Mouse (Mus musculus) midbrain, embryonic 15.5 days (tissue): ENCODE data around the gene Wtap. TPM values are rescaled to one million over a fixed set of nuclear protein-coding genes. Genes with fewer than 3 reads are reported as not detected.

Experiments used
- ATAC-seq: fragments of 200-750 bp; cut with Nextera tagmentation; replicated peaks from 2 replicates; pipeline ENCODE4 v1.8.0; 2017; ENCODE audit warnings: moderate TSS enrichment
- H3K27ac ChIP-seq: fragments of 300-500 bp; sonication (generic); 2 replicates; pipeline ENCODE4 v1.5.1; 2015; ENCODE audit warnings: mild to moderate bottlenecking, inconsistent platforms
- H3K27me3 ChIP-seq: fragments of 300-500 bp; sonication (generic); replicated peaks from 2 replicates; pipeline ENCODE4 v1.6.1; 2015; ENCODE audit warnings: inconsistent platforms
- H3K36me3 ChIP-seq: fragments of 300-500 bp; sonication (generic); replicated peaks from 2 replicates; pipeline ENCODE4 v1.6.1; 2015; ENCODE audit warnings: inconsistent platforms
- H3K4me1 ChIP-seq: fragments of 300-500 bp; sonication (generic); 2 replicates; pipeline ENCODE4 v1.6.1; 2015; ENCODE audit warnings: inconsistent platforms
- H3K4me2 ChIP-seq: fragments of 300-500 bp; sonication (generic); 2 replicates; pipeline ENCODE4 v1.6.1; 2015; ENCODE audit warnings: inconsistent platforms, mild to moderate bottlenecking, moderate library complexity
- H3K4me3 ChIP-seq: fragments of 300-500 bp; sonication (generic); 2 replicates; pipeline ENCODE4 v1.5.1; 2015; ENCODE audit warnings: mild to moderate bottlenecking, inconsistent platforms
- H3K9ac ChIP-seq: fragments of 300-500 bp; sonication (generic); 2 replicates; pipeline ENCODE4 v1.6.1; 2015; ENCODE audit warnings: mild to moderate bottlenecking, inconsistent platforms
- H3K9me3 ChIP-seq: fragments of 300-500 bp; sonication (generic); 2 replicates; pipeline ENCODE4 v1.6.1; 2016; ENCODE audit warnings: inconsistent platforms
- WGBS: fragments of 180-500 bp; shearing (Covaris S2); methylation state at CpG from one replicate; pipeline ENCODE4 v1.1.7; 2015; ENCODE audit warnings: mixed read lengths; 5-methylcytosine and 5-hydroxymethylcytosine counted together
- polyA plus RNA-seq: library from polyadenylated mRNA; unstranded; fragments of >200 nt; fragmentation: Nextera tagmentation; extraction: Ambion mirVana; gene quantifications from 2 replicates; pipeline ENCODE4 v1.2.1, GENCODE M21; 2015

Gene Wtap
- polyA plus RNA-seq, 1 experiment from 2014 or later = 134 TPM

DNA sequence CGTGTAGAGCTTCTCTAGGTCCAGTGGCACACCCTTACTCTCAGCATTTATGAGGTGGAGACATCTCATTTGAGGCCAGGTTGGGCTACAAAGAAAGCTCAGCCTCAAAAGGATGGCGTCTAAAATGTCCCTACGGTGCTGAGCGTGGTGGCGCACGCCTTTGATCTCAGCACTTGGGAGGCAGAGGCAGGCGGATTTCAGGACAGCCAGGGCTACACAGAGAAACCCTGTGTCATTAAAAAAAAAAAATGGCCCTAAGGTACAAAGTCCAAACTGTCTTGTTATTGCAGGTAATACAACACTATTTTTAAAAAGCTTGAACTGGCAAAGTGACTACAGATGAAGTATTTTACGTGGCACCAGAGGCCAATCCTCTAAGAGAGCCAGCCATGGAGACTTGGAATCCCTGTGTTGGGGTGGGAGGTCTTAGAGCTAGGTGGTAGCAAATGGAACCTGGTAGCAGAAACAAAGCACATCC is 68.2 kb downstream of the Wtap start:
- no peaks in the 10 kb centered on the region for H3K9me3 ChIP-seq
- H3K4me2 ChIP-seq = no peak overlapping the region
- WGBS = 91% methylated on average over 8 of the region's 8 CpGs
- no peak for ATAC-seq
- no peak overlapping the region for H3K27ac ChIP-seq
- peaks cover 46% of the 10 kb centered on the region for H3K36me3 ChIP-seq
- H3K4me1 ChIP-seq = no peaks in the 10 kb centered on the region
- no peak overlapping the region for H3K4me3 ChIP-seq
- no peaks in the 10 kb centered on the region for H3K27me3 ChIP-seq
- no peak overlapping the region for H3K9ac ChIP-seq

DNA sequence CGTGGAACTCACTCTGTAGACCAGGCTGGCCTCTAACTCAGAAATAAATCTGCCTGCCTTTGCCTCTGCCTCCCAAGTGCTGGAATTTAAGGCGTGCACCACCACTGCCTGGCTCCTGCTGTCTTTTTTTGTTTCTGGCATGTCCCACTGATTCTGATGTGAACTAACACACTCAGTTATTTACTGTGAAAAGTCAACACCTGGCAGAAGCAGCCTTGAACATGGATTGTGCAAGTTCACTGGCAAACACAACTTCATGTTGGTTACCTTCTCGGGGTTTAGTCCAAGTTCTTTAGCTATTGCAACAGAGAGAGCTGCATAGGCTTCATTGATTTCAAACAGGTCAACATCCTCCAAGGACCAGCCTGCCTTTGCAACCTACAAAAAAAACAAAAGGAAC is 69.0 kb downstream of the Wtap start:
- Histone ChIP-seq H3K4me2 (no peak overlapping the region), H3K36me3 (peaks cover 53% of the 10 kb centered on the region), H3K9me3 (no peaks in the 10 kb centered on the region), H3K4me3 (no peak overlapping the region), H3K9ac (no peak overlapping the region), H3K4me1 (no peaks in the 10 kb centered on the region), H3K27me3 (no peaks in the 10 kb centered on the region), H3K27ac (no peak overlapping the region)
- 90% methylated on average over 3 of the region's 3 CpGs for WGBS
- ATAC-seq = no peak

DNA sequence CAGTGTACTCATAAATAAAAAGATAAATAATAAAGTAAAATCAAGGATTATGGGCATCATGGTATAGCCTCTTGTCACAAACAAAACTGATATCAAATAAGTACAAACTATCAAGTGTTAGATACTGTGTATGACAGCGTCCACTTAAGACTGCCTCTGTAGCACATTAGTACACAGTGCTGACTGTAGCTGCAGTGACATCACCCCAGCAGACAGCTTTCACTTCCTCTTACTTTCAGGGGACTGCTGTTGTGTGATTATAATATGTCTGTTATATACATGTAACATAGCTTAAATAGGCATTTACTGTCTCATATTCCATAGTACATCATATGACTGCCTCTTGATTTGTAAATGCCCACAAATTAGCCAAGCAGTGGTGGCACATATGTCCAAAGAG is 72.9 kb downstream of the Wtap start:
- Histone ChIP-seq H3K27ac (no peak overlapping the region), H3K9me3 (no peaks in the 10 kb centered on the region), H3K9ac (no peak overlapping the region), H3K4me1 (peaks cover 13% of the 10 kb centered on the region), H3K4me3 (no peak overlapping the region), H3K27me3 (no peaks in the 10 kb centered on the region), H3K4me2 (no peak overlapping the region), H3K36me3 (peaks cover 63% of the 10 kb centered on the region)
- WGBS = 98% methylated on average over 1 of the region's 1 CpGs
- no peak for ATAC-seq

Other genes with a start within 250 kb of the Wtap start
- gene Igf2r, start 224.5 kb downstream of the Wtap start, polyA plus RNA-seq = 10.8 and 11.2 TPM in 2 replicates
- gene Mas1, start 126.0 kb downstream of the Wtap start, polyA plus RNA-seq = 0.13 TPM in 1 of 2 replicates, not detected in the other
- gene Mrgprh, start 118.1 kb downstream of the Wtap start, polyA plus RNA-seq = not detected in 2 replicates
- 1.6 and 2.2 TPM in 2 replicates for gene Pnldc1, start 83.9 kb downstream of the Wtap start, polyA plus RNA-seq
- 325 and 344 TPM in 2 replicates for gene Tcp1, start 78.5 kb downstream of the Wtap start, polyA plus RNA-seq
- 113 and 129 TPM in 2 replicates for gene Mrpl18, start 77.8 kb downstream of the Wtap start, polyA plus RNA-seq
- gene Acat3, start 53.6 kb downstream of the Wtap start, polyA plus RNA-seq = 1.2 and 1.9 TPM in 2 replicates
- gene Acat2, start 33.4 kb downstream of the Wtap start, polyA plus RNA-seq = 346 and 354 TPM in 2 replicates
- 118 and 119 TPM in 2 replicates for gene Sod2, start 12.7 kb upstream of the Wtap start, polyA plus RNA-seq
- gene Gpr31b, start 58.1 kb upstream of the Wtap start, polyA plus RNA-seq = 0.17 TPM in 1 of 2 replicates, not detected in the other
- gene Tcp10b, start 66.9 kb upstream of the Wtap start, polyA plus RNA-seq = 0.13 and 0.15 TPM in 2 replicates
- not detected in 2 replicates for gene Unc93a, start 137.6 kb upstream of the Wtap start, polyA plus RNA-seq
- not detected in 2 replicates for gene Smok2a, start 227.0 kb upstream of the Wtap start, polyA plus RNA-seq
- not detected in 2 replicates for gene Smok2b, start 236.1 kb upstream of the Wtap start, polyA plus RNA-seq